Mouse (Mus musculus): ENCODE data around the gene Cep68. TPM values are rescaled to one million over a fixed set of nuclear protein-coding genes. Genes with fewer than 3 reads are reported as not detected.

Gene Cep68
- polyA plus RNA-seq, 1 experiment from 2014 or later: 29.4 TPM

GRCm38 (mm10) chr11:20202299-20203011 lies 46.8 kb downstream of the Cep68 start:
- H3K4me3 ChIP-seq (ENCODE audit: low read depth, low read length): peak overlapping the region; percentile 96
- WGBS: 63% methylated on average over 7 of the region's 7 CpGs
- no peak for DNase-seq (ENCODE audit: low spot score, missing footprints)
- H3K27me3 ChIP-seq (ENCODE audit: control insufficient read depth, insufficient read depth, low read length): no peaks in the 10 kb centered on the region
- H3K4me1 ChIP-seq (ENCODE audit: control insufficient read depth, insufficient read depth, low read length): peaks cover 11% of the 10 kb centered on the region
- H3K36me3 ChIP-seq (ENCODE audit: control insufficient read depth, insufficient read depth, low read length): no peaks in the 10 kb centered on the region
- H3K27ac ChIP-seq (ENCODE audit: low read depth, low read length): no peak overlapping the region
- ATAC-seq (ENCODE audit: low FRiP score): no peak
- H3K4me2 ChIP-seq: peak overlapping the region; percentile 67
- H3K9ac ChIP-seq (ENCODE audit: low read length): peak overlapping the region; percentile 96
- H3K9me3 ChIP-seq (ENCODE audit: control insufficient read depth, low read length): no peaks in the 10 kb centered on the region

DNA sequence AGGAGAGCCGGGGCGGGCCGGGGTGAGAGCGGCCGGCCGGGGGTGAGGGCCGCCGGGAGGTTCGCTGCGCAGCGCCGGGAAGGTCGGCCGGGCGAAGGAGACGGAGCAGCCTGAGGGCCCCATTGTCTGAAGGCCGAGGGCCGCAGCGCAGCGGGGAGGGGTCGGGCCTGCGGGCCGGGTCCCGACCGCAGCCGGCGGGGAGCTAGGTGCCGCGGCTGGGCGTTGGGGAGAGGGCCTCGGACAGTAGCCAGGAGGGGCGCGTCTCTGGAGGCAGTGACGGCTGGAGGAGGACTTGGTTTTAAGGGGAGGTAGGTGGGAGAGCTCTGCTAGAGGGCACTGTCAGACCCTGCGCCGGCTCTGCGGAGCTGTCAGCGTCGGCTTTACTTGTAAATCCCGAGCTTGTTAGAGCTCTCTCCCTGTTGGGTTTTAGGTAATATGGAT lies 47.5 kb downstream of the Cep68 start:
- ATAC-seq (ENCODE audit: low FRiP score): peak; percentile 39
- Histone ChIP-seq H3K4me3 (ENCODE audit: low read depth, low read length) (peak overlapping the region; percentile 96), H3K36me3 (ENCODE audit: control insufficient read depth, insufficient read depth, low read length) (no peaks in the 10 kb centered on the region), H3K9ac (ENCODE audit: low read length) (peak overlapping the region; percentile 96), H3K27ac (ENCODE audit: low read depth, low read length) (peak overlapping the region; percentile 94), H3K27me3 (ENCODE audit: control insufficient read depth, insufficient read depth, low read length) (no peaks in the 10 kb centered on the region), H3K4me1 (ENCODE audit: control insufficient read depth, insufficient read depth, low read length) (peaks cover 11% of the 10 kb centered on the region), H3K4me2 (peak overlapping the region; percentile 67), H3K9me3 (ENCODE audit: control insufficient read depth, low read length) (no peaks in the 10 kb centered on the region)
- under 1% methylated on average over 40 of the region's 40 CpGs for WGBS
- peak; percentile 94 for DNase-seq (ENCODE audit: low spot score, missing footprints)

DNA sequence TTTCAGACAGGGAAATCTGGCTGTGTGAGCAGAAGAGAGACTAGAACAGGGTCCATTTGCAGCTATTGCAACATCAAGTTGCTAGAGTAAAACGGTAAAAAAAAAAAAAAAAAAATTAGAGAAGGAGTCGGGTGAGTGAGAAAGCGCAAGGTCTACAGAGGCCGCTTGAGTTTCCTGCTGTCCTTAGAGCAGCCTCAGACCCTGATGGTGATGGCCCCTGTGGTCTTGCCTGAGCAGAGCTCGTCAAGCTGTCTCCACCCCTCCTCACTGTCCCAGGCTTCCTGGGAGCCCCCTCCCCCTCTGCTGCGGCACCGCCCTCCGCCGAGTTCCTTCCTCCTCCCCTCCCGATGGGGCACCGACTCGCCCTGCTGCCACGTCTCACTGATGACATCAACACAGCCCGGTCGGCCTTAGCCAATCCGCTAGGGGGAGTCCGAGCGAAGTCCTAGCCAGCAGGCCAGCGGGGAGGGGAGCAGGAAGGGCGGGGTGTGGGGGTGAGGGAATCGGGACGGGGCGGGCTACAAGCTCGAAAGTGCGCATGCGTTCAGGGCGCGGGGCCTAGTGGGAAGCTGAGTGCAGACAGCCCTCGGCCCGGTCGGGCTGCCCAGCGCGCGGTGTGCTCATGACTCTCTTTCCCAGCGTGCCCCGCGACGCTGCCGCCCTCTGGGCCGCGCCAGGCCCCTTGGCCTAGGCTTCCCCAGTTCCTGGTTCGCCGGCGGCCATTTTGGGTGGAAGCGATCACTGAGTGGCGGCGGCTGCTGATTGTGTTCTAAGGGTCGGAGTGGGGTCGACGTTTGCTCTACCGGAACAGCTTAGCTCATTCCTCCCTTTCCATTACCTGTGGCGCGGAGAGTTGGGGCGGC lies 48.3 kb downstream of the Cep68 start, which contains the start of gene Rab1a:
TSS of gene Rab1a (plus strand) at position 720 of the 863 bp plus-strand sequence.
- Histone ChIP-seq H3K9ac (ENCODE audit: low read length) (peak within 1 kb of the TSS; percentile 96), H3K4me2 (peak within 1 kb of the TSS; percentile 67), H3K36me3 (ENCODE audit: control insufficient read depth, insufficient read depth, low read length) (no peaks in the 10 kb centered on the region), H3K4me3 (ENCODE audit: low read depth, low read length) (peak within 1 kb of the TSS; percentile 96), H3K9me3 (ENCODE audit: control insufficient read depth, low read length) (no peaks in the 10 kb centered on the region), H3K4me1 (ENCODE audit: control insufficient read depth, insufficient read depth, low read length) (peaks cover 11% of the 10 kb centered on the region), H3K27ac (ENCODE audit: low read depth, low read length) (peak within 1 kb of the TSS; percentile 94), H3K27me3 (ENCODE audit: control insufficient read depth, insufficient read depth, low read length) (no peaks in the 10 kb centered on the region)
- under 1% methylated on average over 51 of the region's 54 CpGs for WGBS
- ATAC-seq (ENCODE audit: low FRiP score) (peak; percentile 99), DNase-seq (ENCODE audit: low spot score, missing footprints) (peak; percentile 100)

GRCm38 (mm10) chr11:20193100-20193736 lies 56.0 kb downstream of the Cep68 start:
- no peak overlapping the region for H3K4me3 ChIP-seq (ENCODE audit: low read depth, low read length)
- no peaks in the 10 kb centered on the region for H3K9me3 ChIP-seq (ENCODE audit: control insufficient read depth, low read length)
- H3K36me3 ChIP-seq (ENCODE audit: control insufficient read depth, insufficient read depth, low read length): no peaks in the 10 kb centered on the region
- H3K27ac ChIP-seq (ENCODE audit: low read depth, low read length): no peak overlapping the region
- H3K9ac ChIP-seq (ENCODE audit: low read length): no peak overlapping the region
- WGBS: 95% methylated on average over 4 of the region's 4 CpGs
- no peaks in the 10 kb centered on the region for H3K4me1 ChIP-seq (ENCODE audit: control insufficient read depth, insufficient read depth, low read length)
- no peak overlapping the region for H3K4me2 ChIP-seq
- DNase-seq (ENCODE audit: low spot score, missing footprints): no peak
- no peak for ATAC-seq (ENCODE audit: low FRiP score)
- no peaks in the 10 kb centered on the region for H3K27me3 ChIP-seq (ENCODE audit: control insufficient read depth, insufficient read depth, low read length)

GRCm38 (mm10) chr11:20187271-20187670 lies 62.0 kb downstream of the Cep68 start:
- Histone ChIP-seq H3K27me3 (ENCODE audit: control insufficient read depth, insufficient read depth, low read length) (no peaks in the 10 kb centered on the region), H3K4me1 (ENCODE audit: control insufficient read depth, insufficient read depth, low read length) (no peaks in the 10 kb centered on the region), H3K4me2 (no peak overlapping the region), H3K4me3 (ENCODE audit: low read depth, low read length) (no peak overlapping the region), H3K9me3 (ENCODE audit: control insufficient read depth, low read length) (no peaks in the 10 kb centered on the region), H3K9ac (ENCODE audit: low read length) (no peak overlapping the region), H3K36me3 (ENCODE audit: control insufficient read depth, insufficient read depth, low read length) (no peaks in the 10 kb centered on the region), H3K27ac (ENCODE audit: low read depth, low read length) (no peak overlapping the region)
- no peak for ATAC-seq (ENCODE audit: low FRiP score)
- 87% methylated on average over 6 of the region's 6 CpGs for WGBS
- DNase-seq (ENCODE audit: low spot score, missing footprints): no peak

Other genes with a start within 250 kb of the Cep68 start
- 75.9 and 87.4 TPM in 2 replicates for gene Actr2, start 136.5 kb downstream of the Cep68 start, polyA plus RNA-seq (2014; fragmentation: Nextera tagmentation; extraction: Ambion mirVana)
- gene Rab1a, start 48.0 kb downstream of the Cep68 start, polyA plus RNA-seq (2014; fragmentation: Nextera tagmentation; extraction: Ambion mirVana): 248 and 272 TPM in 2 replicates
- 20.2 and 21.0 TPM in 2 replicates for gene Slc1a4, start 83.3 kb upstream of the Cep68 start, polyA plus RNA-seq (2014; fragmentation: Nextera tagmentation; extraction: Ambion mirVana)